Comparison of ENCODE assay signal across 15 mouse cellular contexts in the genomic region with DNA sequence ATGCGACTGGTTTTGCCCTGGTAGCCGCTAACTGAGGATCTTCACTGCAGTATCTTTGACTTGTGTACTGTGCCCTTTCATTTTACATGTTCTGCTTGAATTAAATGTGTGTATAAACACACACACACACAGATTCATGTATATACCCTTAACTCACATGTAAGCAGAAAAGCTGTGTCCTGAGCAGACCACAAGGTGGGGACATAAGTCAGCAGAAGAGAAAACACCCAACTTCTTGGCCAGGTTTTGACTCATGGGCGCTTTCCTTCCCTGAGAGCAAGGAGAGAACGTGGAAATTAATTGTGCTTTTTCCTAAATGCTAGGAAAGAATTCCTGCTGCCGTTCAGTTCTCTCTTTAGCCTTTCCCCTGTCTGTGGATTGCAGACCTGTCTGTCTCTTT. TPM values are rescaled to one million over a fixed set of nuclear protein-coding genes. Genes with fewer than 3 reads are reported as not detected.
DNase-seq lines count a peak whose midpoint lies in the region; ATAC-seq and TF ChIP-seq lines count a peak whose summit lies in the region.
"Had no signal": no experiment of that assay in that cellular context is flagged by ENCODE, and none has a peak within 500 bp of the region (broad histone marks: within the 10 kb centered on the region; RNA-seq: fewer than 3 reads in every experiment).

No protein-coding gene starts in this region.

- no peak for DNase-seq in heart, adult 2 months
- DNase-seq in heart, postnatal 25 days (ENCODE audit: low spot score): no peak
- DNase-seq in midbrain, postnatal 0 days (ENCODE audit: low spot score): peak; percentile 72
- peak; percentile 12 for DNase-seq in R1 (ENCODE audit: low read depth, low spot score)
- DNase-seq in spleen, postnatal 14 days (ENCODE audit: low spot score in 2 of 2): no peak
- DNase-seq: cerebellum, postnatal 36 days; lung, adult 18-20 months; thymus, adult 2 months had no signal

- H3K36me3 ChIP-seq in heart, adult 2 months (ENCODE audit: control insufficient read depth, insufficient read depth, low read length): no peaks in the 10 kb centered on the region
- no peaks in the 10 kb centered on the region for H3K36me3 ChIP-seq in midbrain, postnatal 0 days (ENCODE audit: insufficient read depth, low read length)
- no peaks in the 10 kb centered on the region for H3K36me3 ChIP-seq in midbrain, embryonic 16.5 days (ENCODE audit: control insufficient read depth, insufficient read depth, low read length)
- H3K36me3 ChIP-seq in stomach, embryonic 14.5 days (ENCODE audit: control insufficient read depth, insufficient read depth, low read length): no peaks in the 10 kb centered on the region
- H3K36me3 ChIP-seq: midbrain, embryonic 12.5 days; neural tube, embryonic 15.5 days had no signal

- H3K9me3 ChIP-seq in midbrain, postnatal 0 days (ENCODE audit: low read length): no peaks in the 10 kb centered on the region
- H3K9me3 ChIP-seq in midbrain, embryonic 16.5 days (replicated peaks; ENCODE audit: control insufficient read depth, low read length, poor library complexity, severe bottlenecking): no peaks in the 10 kb centered on the region
- no peaks in the 10 kb centered on the region for H3K9me3 ChIP-seq in stomach, embryonic 14.5 days (ENCODE audit: control insufficient read depth, low read depth, low read length)
- H3K9me3 ChIP-seq: midbrain, embryonic 12.5 days; neural tube, embryonic 15.5 days had no signal

- no peak overlapping the region for H3K27ac ChIP-seq in heart, adult 2 months
- H3K27ac ChIP-seq in midbrain, postnatal 0 days (ENCODE audit: low read depth, low read length): no peak overlapping the region
- no peak overlapping the region for H3K27ac ChIP-seq in midbrain, embryonic 16.5 days (ENCODE audit: low read length)
- peak overlapping the region; percentile 74 for H3K27ac ChIP-seq in stomach, embryonic 14.5 days (ENCODE audit: low read length)
- H3K27ac ChIP-seq: midbrain, embryonic 12.5 days; neural tube, embryonic 15.5 days had no signal

- H3K4me2 ChIP-seq in midbrain, postnatal 0 days (ENCODE audit: low read depth, low read length, poor library complexity, severe bottlenecking): no peak overlapping the region
- no peak overlapping the region for H3K4me2 ChIP-seq in midbrain, embryonic 16.5 days (ENCODE audit: low read length)
- H3K4me2 ChIP-seq in stomach, embryonic 14.5 days (replicated peaks; ENCODE audit: low read depth, low read length): no peak overlapping the region
- H3K4me2 ChIP-seq: heart, embryonic 11.5 days; midbrain, embryonic 12.5 days; neural tube, embryonic 15.5 days had no signal

- H3K4me1 ChIP-seq in heart, adult 2 months (ENCODE audit: control insufficient read depth, insufficient read depth, low read length): no peaks in the 10 kb centered on the region
- no peaks in the 10 kb centered on the region for H3K4me1 ChIP-seq in midbrain, postnatal 0 days (ENCODE audit: insufficient read depth, low read length)
- no peaks in the 10 kb centered on the region; the same call in 1 of the 2 replicates for H3K4me1 ChIP-seq in midbrain, embryonic 16.5 days (ENCODE audit: control insufficient read depth, insufficient read depth, low read length)
- H3K4me1 ChIP-seq in stomach, embryonic 14.5 days (ENCODE audit: control insufficient read depth, insufficient read depth, low read length): no peaks in the 10 kb centered on the region
- H3K4me1 ChIP-seq: midbrain, embryonic 12.5 days; neural tube, embryonic 15.5 days had no signal

- no peak overlapping the region for H3K4me3 ChIP-seq in heart, adult 2 months
- no peak overlapping the region for H3K4me3 ChIP-seq in midbrain, postnatal 0 days (ENCODE audit: low read depth, low read length)
- no peak overlapping the region for H3K4me3 ChIP-seq in midbrain, embryonic 16.5 days (ENCODE audit: low read depth, low read length)
- no peak overlapping the region for H3K4me3 ChIP-seq in stomach, embryonic 14.5 days (ENCODE audit: low read depth, low read length)
- H3K4me3 ChIP-seq: midbrain, embryonic 12.5 days; neural tube, embryonic 15.5 days had no signal

- intact Hi-C loops in heart, adult 2 months (cut with DNase I): loop anchor here (10.0 kb wide), 1 partner anchor 115 kb away; no protein-coding TSS in a partner anchor
- intact Hi-C loops in heart, postnatal 25 days (cut with DNase I): loop anchor here (5.0 kb wide), 2 partner anchors 198 to 213 kb away; no protein-coding TSS in a partner anchor

- WGBS in heart, adult 2 months: 67% methylated on average over 5 of the region's 5 CpGs
- 81% methylated on average over 5 of the region's 5 CpGs for WGBS in midbrain, postnatal 0 days
- 69% methylated on average over 5 of the region's 5 CpGs for WGBS in midbrain, embryonic 16.5 days
- 59% methylated on average over 5 of the region's 5 CpGs for WGBS in stomach, embryonic 14.5 days

- TF ChIP-seq CTCF in heart, adult 2 months (IDR thresholded peaks at IDR 0.05): peak; percentile 44
- TF ChIP-seq CTCF in midbrain, postnatal 0 days (IDR thresholded peaks at IDR 0.05): peak; percentile 84

- H3K79me2 ChIP-seq in heart, adult 2 months (replicated peaks; ENCODE audit: control insufficient read depth, insufficient read depth, low read length): no peaks in the 10 kb centered on the region

- no peak for TF ChIP-seq POLR2A in heart, adult 2 months (IDR thresholded peaks at IDR 0.05; ENCODE audit: insufficient read depth, low read depth, low read length)

- no peak overlapping the region for H3K9ac ChIP-seq in heart, adult 2 months (ENCODE audit: low read depth, low read length)
- H3K9ac ChIP-seq in midbrain, postnatal 0 days (replicated peaks; ENCODE audit: low read length, poor library complexity, severe bottlenecking): no peak overlapping the region
- no peak overlapping the region for H3K9ac ChIP-seq in midbrain, embryonic 16.5 days (ENCODE audit: low read depth, low read length)
- H3K9ac ChIP-seq in stomach, embryonic 14.5 days (replicated peaks; ENCODE audit: low read depth, low read length): no peak overlapping the region
- H3K9ac ChIP-seq: midbrain, embryonic 12.5 days; neural tube, embryonic 15.5 days had no signal

- ATAC-seq in midbrain, postnatal 0 days (ENCODE audit: low FRiP score): no peak
- ATAC-seq in midbrain, embryonic 16.5 days: no peak
- ATAC-seq in stomach, embryonic 14.5 days (ENCODE audit: insufficient number of reproducible peaks, insufficient read depth, low FRiP score, low read depth): no peak
- no peak for ATAC-seq in erythroid progenitor cell, adult 5-6 weeks (replicated peaks; ENCODE audit: low FRiP score, poor library complexity, severe bottlenecking)
- ATAC-seq: forebrain, embryonic 16.5 days had no signal

- H3K27me3 ChIP-seq in heart, adult 2 months (ENCODE audit: control insufficient read depth, insufficient read depth, low read length): no peaks in the 10 kb centered on the region
- H3K27me3 ChIP-seq in midbrain, postnatal 0 days (ENCODE audit: insufficient read depth, low read length): no peaks in the 10 kb centered on the region
- no peaks in the 10 kb centered on the region for H3K27me3 ChIP-seq in midbrain, embryonic 16.5 days (ENCODE audit: control insufficient read depth, insufficient read depth, low read depth, low read length)
- no peaks in the 10 kb centered on the region for H3K27me3 ChIP-seq in stomach, embryonic 14.5 days (ENCODE audit: control insufficient read depth, insufficient read depth, low read length)
- H3K27me3 ChIP-seq: neural tube, embryonic 15.5 days had no signal

- no peak for TF ChIP-seq EP300 in heart, adult 2 months (IDR thresholded peaks at IDR 0.05; ENCODE audit: insufficient read depth, low read depth, low read length)

RNA-seq across cellular contexts. Expression of a gene that starts 33.6 kb away (rescaled TPM):
- 10 to 100 TPM; 22.6 to 29.1 TPM for total RNA-seq in heart, adult 2 months (2021)
- polyA plus RNA-seq in heart, adult 2 months (2012; rRNA removed): 6.7 and 10.2 TPM in 2 replicates
- 10 to 100 TPM; 26.7 to 30.1 TPM for total RNA-seq in heart, postnatal 25 days (2021)
- total RNA-seq in midbrain, postnatal 0 days (2014; rRNA removed): 13.2 and 22.4 TPM in 2 replicates
- 59.0 and 63.6 TPM in 2 replicates for polyA plus RNA-seq in midbrain, postnatal 0 days (2015; fragmentation: Nextera tagmentation; extraction: Ambion mirVana)
- polyA plus RNA-seq in midbrain, embryonic 16.5 days (2015; fragmentation: Nextera tagmentation; extraction: Ambion mirVana): 64.1 and 69.3 TPM in 2 replicates
- 60.4 and 68.5 TPM in 2 replicates for polyA plus RNA-seq in stomach, embryonic 14.5 days (2014; fragmentation: Nextera tagmentation; extraction: Ambion mirVana)
- total RNA-seq in erythroid progenitor cell, adult 5-6 weeks (2015; ENCODE audit: low replicate concordance): 7.6 and 14.7 TPM in 2 replicates
- total RNA-seq in erythroid progenitor cell, adult 5-6 weeks (2017; ENCODE audit: low replicate concordance): 3.3 and 8.7 TPM in 2 replicates

RNA-seq across cellular contexts. Expression of a gene that starts 34.2 kb away (rescaled TPM):
- not detected for total RNA-seq in heart, adult 2 months (2021)
- 0.12 and 0.64 TPM in 2 replicates for polyA plus RNA-seq in heart, adult 2 months (2012; rRNA removed)
- total RNA-seq in heart, postnatal 25 days (2021): not detected
- 3.8 TPM in 2 replicates for total RNA-seq in midbrain, postnatal 0 days (2014; rRNA removed)
- polyA plus RNA-seq in midbrain, postnatal 0 days (2015; fragmentation: Nextera tagmentation; extraction: Ambion mirVana): 2.7 and 3.2 TPM in 2 replicates
- 4.6 and 5.1 TPM in 2 replicates for polyA plus RNA-seq in midbrain, embryonic 16.5 days (2015; fragmentation: Nextera tagmentation; extraction: Ambion mirVana)
- 0.48 and 1.3 TPM in 2 replicates for polyA plus RNA-seq in stomach, embryonic 14.5 days (2014; fragmentation: Nextera tagmentation; extraction: Ambion mirVana)
- total RNA-seq in erythroid progenitor cell, adult 5-6 weeks (2015; ENCODE audit: low replicate concordance): not detected in 2 replicates
- not detected in 2 replicates for total RNA-seq in erythroid progenitor cell, adult 5-6 weeks (2017; ENCODE audit: low replicate concordance)

Comparison
In these comparisons a context has a peak if more than half of its experiments do, and no peak if none do; other contexts are left out.
1. DNase-seq: peak in midbrain, postnatal 0 days (single experiment) and R1 (single experiment); none in heart, adult 2 months (0 of 2), heart, postnatal 25 days (single experiment) and spleen, postnatal 14 days (0 of 2).